Mouse (Mus musculus) lung, postnatal 0 days (tissue): ENCODE measurements at regions not wholly inside any gene's neighbourhood (a gene's known extent, or its start where the extent isn't known, plus 50 kb on each side); places are given as distances from the start of the nearest gene placed in this dataset.

Source experiments
- CTCF ChIP-seq: IDR thresholded peaks from 2 replicates; pipeline ENCODE4 v1.5.1; 2016; ENCODE audit warnings: antibody characterized with exemption, mild to moderate bottlenecking
- EP300 ChIP-seq: IDR thresholded peaks from 2 replicates; pipeline ENCODE4 v1.6.1; 2016; ENCODE audit warnings: antibody characterized with exemption, mild to moderate bottlenecking, control low read depth

GRCm38 (mm10) chr4:3090742-3091141 is 76.4 kb upstream of the Vmn1r2 start:
- TF ChIP-seq CTCF (no peak), EP300 (no peak)
